Mouse (Mus musculus) retina, adult 2 months (tissue): Measurements from ENCODE around the gene Aff4.

ENCODE experiments used
- DNase-seq: peaks from one replicate; pipeline ENCODE4 v3.0.0-alpha.2; 2012; ENCODE audit warnings: low read depth, low spot score

Gene Aff4

DNA sequence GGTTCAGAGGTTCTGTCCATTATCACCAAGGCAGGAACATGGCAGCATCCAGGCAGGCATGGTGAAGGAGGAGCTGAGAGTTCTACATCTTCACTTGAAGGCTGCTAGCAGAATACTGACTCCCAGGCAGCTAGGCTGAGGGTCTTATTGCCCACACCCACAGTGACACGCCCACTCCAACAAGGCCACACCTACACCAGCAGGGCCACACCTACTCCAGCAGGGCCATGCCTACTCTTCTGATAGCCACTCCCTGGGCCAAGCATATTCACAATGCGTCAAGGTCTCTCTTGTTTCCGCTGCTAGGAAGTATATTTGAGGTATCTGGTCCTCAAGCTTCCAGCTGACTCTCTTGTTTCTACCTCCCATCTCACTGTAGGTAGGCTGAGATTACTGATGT lies 108.4 kb downstream of the Aff4 start:
- no peak for DNase-seq

DNA sequence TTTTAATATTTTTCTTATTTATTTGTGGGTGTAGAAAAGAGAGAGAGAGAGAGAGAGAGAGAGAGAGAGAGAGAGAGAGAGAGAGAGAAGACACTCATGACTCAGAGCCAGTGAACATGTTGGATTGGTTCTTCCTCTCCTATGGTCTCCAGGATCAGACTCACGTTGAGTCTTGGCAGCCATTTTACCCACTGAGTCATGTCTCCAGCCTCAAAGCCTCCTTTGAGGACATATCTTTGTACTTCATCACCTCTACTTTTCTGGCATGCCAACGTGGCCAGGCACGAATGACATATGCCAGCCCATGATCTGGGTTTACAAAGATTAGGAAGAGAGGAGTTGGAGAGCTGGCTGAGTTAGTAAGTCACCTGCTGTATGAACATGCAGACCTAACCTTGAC lies 109.6 kb downstream of the Aff4 start:
- DNase-seq: no peak

DNA sequence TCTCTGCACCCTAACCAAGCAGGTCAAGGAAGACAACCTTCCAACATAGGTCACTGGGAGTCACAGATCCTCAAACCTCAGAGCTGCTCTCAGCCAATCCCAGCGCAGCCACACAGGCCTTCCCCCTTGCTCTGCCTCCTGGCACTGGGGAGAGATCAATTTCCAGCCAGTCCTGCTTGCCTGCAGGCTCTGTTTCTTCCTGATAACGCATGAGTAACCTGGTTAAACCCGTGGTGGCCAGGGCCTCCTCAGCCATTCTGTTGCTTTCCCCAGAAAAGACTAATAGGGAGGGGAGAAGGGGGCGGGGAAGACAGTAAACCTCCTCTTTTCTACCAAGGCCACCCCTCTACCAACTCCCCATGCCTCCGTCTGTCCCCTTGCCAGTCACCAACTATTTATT lies 111.1 kb downstream of the Aff4 start:
- no peak for DNase-seq

DNA sequence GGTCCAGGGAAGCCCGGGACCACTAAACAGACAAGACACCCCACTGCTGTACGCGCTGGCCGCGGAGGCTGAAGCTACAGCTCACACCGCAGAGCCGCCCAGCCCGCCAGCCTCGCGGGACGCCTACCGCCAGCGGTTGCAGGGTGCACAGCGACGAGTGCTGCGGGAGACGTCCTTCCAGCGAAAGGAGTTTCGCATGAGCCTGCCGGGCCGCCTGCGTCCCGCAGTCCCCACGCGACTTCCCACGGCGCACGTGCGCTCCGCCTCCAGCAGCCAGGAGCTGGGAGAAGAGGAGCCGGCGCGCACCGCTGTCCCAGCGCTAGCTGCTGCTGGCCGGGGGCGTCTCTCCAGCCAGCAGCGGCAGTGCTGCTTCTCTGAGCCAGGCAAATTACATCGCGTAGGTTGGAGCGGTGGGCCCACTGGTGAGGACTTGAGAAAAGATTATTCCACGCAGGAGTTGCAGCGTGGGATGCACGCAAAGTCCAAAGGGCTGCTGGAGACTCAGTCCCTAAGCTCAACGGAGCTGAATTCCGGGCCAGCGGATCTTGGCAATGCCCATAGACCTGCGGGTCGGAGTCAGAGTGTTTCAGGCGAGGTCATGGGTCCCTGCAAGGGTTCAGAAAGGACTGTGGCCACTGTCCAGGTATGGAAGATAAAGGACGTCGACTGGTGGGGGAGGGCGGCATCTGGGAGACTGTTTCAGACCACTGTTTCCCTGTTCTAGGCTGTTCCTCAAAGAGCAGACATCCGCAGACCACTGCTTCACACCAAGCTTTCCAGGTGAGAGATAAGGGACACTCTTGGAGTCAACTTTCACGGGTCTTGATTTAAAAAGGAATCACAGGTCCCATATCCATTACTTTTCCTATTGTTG lies 113.2 kb downstream of the Aff4 start:
- DNase-seq: no peak

DNA sequence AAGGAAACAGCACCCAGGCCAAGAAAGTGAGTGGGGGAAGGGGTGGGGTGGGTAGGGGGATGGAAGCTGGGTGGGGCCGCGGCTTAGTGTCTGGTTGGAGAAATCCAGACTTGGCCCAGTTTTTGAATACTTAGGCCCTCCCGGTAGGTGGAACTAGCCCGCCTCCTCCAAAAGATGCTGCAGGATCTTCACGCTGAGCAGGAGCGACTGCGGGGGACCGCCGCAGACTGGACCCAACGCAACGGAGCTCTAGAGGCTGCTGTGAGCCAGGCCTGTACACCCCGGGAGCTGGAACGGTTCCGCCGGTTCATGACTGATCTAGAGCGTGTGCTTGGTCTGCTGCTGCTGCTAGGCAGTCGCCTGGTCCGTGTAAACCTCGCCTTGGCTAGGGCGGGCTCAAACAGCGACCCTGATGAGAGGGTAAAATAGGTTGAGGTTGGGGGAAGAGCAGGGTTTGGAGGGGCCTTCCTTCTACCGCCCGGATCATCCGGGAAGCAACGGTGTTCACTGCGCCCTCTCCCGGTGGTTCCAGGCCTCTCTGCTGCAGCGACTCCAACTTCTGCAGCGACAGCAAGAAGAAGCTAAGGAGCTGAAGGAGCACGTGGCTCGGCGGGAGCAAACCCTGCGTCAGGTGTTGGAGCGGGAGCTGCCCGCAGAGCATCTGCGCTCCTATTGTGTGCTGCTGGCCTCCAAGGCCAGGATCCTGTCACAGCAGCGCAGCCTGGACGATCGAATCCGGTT lies 115.8 kb downstream of the Aff4 start:
- DNase-seq: peak; percentile 32

DNA sequence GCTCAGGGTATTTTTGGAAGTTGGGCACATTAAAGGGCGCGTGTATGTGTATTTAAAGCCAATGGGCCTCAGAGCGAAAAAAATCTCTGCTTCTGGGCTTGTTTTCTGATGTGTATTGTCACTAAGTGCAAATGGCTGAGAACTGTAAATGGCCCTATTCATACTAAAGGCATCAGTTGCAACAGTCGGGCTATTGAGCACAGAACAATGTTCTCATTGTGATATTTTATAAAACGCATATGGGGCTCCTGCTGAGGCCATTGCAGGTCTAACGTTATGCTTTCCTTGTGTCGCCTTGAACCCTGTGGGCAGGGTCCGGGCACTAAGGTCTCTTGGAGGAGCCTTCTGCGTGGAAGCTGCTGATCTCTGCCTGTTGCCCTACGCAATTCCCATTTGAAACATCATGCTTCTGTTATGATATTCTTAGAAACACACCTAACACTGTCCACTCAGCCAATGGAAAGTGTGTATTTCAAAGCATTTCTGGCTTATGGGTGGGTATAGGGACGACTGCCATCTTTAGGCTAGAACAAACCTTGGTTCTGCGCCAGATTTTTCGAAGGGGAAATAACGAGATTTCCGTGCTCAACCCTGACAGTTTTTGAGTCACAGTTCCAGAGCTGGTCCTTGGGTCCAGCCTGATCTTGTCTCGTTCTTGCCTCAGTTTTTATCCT lies 118.8 kb downstream of the Aff4 start:
- DNase-seq: no peak

DNA sequence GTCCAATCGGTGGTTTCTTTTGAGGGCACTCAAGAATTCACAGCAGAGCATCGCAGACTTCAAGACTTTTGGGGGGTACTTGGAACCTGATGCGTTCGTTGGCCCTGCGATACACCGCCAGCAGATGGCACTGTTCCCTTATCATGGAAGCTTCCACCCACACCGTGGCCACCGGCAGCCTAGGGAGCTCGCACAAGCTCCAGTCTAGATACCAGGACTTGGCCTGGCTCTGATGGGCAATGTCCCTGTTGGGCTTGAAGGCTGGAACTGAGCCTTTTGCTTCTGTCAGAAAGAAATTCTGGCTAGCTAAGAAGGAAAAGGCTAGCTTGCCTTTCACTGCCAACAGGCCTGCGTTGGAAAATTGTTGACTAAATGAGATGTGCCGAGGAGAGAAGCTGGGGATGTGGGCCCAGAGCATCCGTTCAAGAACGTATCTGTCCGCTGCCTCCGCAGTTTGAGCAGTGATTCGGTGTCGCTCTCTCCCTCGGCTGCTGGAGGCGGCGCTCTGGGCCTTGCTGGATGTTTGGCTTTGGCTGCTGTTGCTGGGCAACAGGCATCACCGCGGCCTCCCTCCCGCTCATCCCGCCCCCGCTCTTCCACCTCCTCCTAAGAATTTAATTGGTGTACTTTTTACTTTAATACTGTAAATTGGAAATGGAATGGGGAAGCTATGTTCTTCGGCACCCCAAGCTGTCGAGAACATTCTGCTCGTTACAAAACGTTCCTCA lies 119.5 kb downstream of the Aff4 start, which contains the start of gene Gm9837:
Gene Gm9837 (minus strand): TSS at position 512 of the 728 bp plus-strand sequence.
- DNase-seq: peak; percentile 67
